Mouse (Mus musculus): ENCODE data around the gene Krtap31-2. TPM values are rescaled to one million over a fixed set of nuclear protein-coding genes. Genes with fewer than 3 reads are reported as not detected.

The Krtap31-2 gene
- total RNA-seq (2021), result not detected

DNA sequence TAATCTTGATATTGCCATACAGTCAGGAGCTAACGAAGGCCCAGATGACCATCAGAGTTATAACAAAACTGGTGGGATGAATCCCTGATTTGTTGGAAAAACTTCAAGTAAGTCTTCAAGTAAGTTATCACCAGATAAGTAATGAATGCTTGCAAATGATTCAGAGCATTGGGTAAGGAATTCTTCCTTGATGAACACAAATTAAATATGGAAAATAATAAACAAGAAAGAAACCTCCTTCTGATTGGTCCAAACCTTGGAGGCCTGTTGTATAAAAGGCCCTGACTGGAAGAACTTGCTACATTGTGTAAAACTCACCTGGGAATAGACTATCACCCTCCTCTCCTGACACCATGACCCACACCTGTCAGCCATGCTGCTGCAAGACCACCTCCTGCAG, at the start of gene Krtap31-2:
Gene Krtap31-2 (plus strand): TSS at position 301 of the 400 bp plus-strand sequence.
- no peak for DNase-seq

DNA sequence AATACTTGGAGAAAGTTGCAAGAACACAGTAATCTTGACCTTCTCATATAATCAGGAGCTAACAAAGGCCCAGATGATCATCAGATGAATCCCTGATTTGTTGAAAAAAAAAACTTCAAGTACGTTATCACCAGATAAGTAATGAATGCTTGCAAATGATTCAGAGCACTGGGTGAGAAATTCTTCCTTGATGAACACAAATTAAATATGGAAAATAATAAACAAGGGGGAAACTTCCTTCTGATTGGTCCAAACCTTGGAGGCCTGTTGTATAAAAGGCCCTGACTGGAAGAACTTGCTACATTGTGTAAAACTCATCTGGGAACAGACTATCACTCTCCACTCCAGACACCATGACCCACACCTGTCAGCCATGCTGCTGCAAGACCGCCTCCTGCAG, 28.5 kb upstream of the Krtap31-2 start, which contains the start of gene Krtap31-1:
Gene Krtap31-1 (plus strand): TSS at position 301 of the 400 bp plus-strand sequence.
- no peak for DNase-seq

DNA sequence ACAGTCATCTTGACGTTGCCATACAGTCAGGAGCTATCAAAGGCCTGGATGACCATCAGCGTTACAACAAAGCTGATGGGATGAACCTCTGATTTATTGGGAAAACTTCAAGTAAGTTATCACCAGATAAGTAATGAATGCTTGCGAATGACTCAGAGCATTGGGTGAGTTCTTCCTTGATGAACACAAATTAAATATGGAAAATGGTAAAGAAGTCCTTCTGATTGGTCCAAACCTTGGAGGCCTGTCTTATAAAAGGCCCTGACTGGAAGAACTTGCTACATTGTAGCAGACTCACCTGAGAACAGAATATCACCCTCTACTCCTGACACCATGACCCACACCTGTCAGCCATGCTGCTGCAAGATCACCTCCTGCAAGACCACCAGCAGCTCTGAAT, 21.6 kb upstream of the Krtap31-2 start, which contains the start of gene Gm11565:
Gene Gm11565 (plus strand): TSS at position 301 of the 400 bp plus-strand sequence.
- no peak for DNase-seq

GRCm38 (mm10) chr11:99937751-99938264, 1.7 kb downstream of the Krtap31-2 start:
- no peak for DNase-seq

DNA sequence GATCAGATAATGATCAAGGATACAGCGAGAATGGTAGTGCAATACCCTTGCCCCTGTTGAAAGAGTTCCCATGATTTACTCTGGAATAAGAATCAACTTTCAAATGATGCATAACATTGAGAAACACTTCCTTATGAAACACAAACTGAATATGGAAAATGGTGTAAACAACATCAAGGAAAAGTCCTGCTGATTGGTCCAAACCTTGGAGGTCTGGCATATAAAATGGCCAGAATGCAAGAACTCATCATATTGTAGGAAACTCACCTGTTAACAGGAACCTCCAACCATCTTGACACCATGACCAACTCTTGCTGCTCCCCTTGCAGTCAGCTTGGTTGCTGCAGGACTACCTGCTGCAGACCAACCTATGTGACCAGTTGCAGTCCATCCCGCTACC, 12.1 kb downstream of the Krtap31-2 start, which contains the start of gene Krtap9-5:
Gene Krtap9-5 (plus strand): TSS at position 301 of the 400 bp plus-strand sequence.
- no peak for DNase-seq

GRCm38 (mm10) chr11:99964213-99964612, 28.1 kb downstream of the Krtap31-2 start:
- no peak for DNase-seq

DNA sequence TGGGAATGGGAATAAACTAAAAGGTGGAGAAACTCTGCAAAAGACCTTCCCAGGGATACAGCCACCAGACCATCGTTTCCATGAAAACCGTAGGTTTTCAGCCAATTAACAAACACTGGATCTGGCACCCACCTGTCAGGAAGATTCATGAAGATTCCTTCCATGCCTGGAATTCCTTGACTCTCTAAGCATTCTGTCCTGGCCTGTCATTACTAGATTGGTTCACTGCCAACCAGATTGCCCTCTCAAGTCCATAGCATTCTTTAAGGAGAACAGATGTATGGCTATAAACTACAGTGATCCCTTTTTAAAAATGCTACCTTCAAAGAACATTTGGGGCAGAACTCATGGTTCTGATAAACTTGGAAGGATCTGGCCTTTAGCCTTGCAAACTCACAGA, 29.9 kb downstream of the Krtap31-2 start:
- no peak for DNase-seq

DNA sequence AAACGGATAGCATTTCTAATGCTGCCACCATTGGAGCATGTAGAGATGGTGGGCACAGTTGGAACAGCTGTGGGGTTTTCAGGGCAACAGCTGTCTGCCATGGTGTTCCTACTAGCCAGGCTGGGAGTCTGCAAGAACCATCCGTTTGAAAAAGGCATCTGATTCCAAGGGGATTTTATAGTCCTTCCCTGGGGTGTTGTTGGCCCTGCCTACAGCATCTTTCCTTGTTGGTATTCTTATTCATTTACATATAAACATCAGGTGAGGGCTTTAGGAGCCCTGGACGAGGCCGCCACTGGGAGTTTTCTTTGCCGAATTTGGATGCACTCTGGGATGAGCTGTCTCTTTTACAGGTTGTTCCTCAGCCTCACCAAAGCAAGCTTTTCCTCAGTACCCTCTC, 42.9 kb downstream of the Krtap31-2 start, which contains the start of gene Krtap29-1:
Gene Krtap29-1 (minus strand): TSS at position 101 of the 400 bp plus-strand sequence.
- no peak for DNase-seq

DNA sequence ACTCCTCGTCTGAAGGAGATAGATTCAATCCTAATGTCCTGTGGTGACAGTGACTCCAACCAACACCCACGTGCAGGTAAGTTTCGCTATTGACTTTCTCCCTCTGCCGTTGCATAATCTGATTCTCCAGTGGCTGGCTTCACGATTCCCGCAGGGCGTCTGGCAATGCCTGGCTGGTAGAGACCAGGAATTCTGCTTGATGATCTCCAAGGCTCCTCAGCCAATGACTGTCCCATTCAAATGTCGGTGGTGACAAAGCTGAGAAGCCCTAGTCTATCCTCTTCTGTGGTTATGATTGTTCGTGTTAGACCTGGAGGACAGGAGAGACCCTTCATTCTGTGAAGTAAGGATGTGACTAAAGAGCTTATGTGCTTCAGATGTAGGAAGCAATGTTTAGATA, 46.6 kb downstream of the Krtap31-2 start:
- DNase-seq, result no peak

DNA sequence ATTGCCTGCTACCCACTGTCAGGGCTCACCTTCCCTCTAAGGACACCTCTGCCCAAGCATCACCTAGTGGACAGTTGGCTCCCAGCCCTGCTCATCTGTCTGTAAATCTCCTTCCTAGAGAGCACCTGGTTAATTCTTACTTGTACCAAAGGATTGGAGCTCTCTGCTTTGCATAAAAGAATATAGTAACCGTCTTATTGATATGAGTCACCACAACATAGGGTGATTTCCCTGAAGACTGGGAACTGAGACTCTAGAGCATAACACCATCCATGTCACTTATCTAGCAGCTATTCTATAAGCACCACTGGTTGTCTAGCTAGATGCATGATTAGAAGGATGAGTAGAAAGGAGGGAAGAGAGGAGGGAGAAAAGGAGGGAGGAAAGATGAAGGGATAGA, 47.4 kb downstream of the Krtap31-2 start:
- DNase-seq, result no peak

GRCm38 (mm10) chr11:99985291-99986092, 49.4 kb downstream of the Krtap31-2 start:
- DNase-seq, result peak; percentile 27 to 41

GRCm38 (mm10) chr11:99986180-99986647, 50.1 kb downstream of the Krtap31-2 start, which contains the start of gene Krtap16-1:
Krtap16-1 (minus strand) TSS chr11:99986597.
- no peak for DNase-seq

Other genes with a start within 250 kb of the Krtap31-2 start
- not detected for gene Gm14190, start 245.6 kb upstream of the Krtap31-2 start, total RNA-seq (2021)
- gene Gm14180, start 202.0 kb upstream of the Krtap31-2 start, total RNA-seq (2021), result not detected
- gene Gm11595, start 163.4 kb upstream of the Krtap31-2 start, total RNA-seq (2021), result not detected
- gene Krtap4-8, start 155.6 kb upstream of the Krtap31-2 start, total RNA-seq (2021), result not detected
- gene Krtap4-9, start 151.1 kb upstream of the Krtap31-2 start, total RNA-seq (2021), result not detected
- gene Gm11596, start 142.8 kb upstream of the Krtap31-2 start, total RNA-seq (2021), result not detected
- gene Gm11569, start 137.4 kb upstream of the Krtap31-2 start, total RNA-seq (2021), result not detected
- gene Gm11554, start 131.8 kb upstream of the Krtap31-2 start, total RNA-seq (2021), result not detected
- gene Krtap4-13, start 126.4 kb upstream of the Krtap31-2 start, total RNA-seq (2021), result not detected
- gene Gm11564, start 120.6 kb upstream of the Krtap31-2 start, total RNA-seq (2021), result not detected
- not detected for gene 2300003K06Rik, start 98.2 kb upstream of the Krtap31-2 start, total RNA-seq (2021)
- not detected for gene Krtap4-16, start 84.7 kb upstream of the Krtap31-2 start, total RNA-seq (2021)
- gene Gm11568, start 78.4 kb upstream of the Krtap31-2 start, total RNA-seq (2021), result not detected
- not detected for gene Gm11559, start 71.8 kb upstream of the Krtap31-2 start, total RNA-seq (2021)
- gene Krtap9-1, start 62.9 kb upstream of the Krtap31-2 start, total RNA-seq (2021), result not detected
- gene Gm11567, start 57.1 kb upstream of the Krtap31-2 start, total RNA-seq (2021), result not detected
- gene Krtap31-1, start 28.4 kb upstream of the Krtap31-2 start, total RNA-seq (2021), result not detected
- gene Gm11565, start 21.5 kb upstream of the Krtap31-2 start, total RNA-seq (2021), result not detected
- not detected for gene Krtap9-5, start 12.2 kb downstream of the Krtap31-2 start, total RNA-seq (2021)
- not detected for gene Krtap29-1, start 42.8 kb downstream of the Krtap31-2 start, total RNA-seq (2021)
- gene Krtap16-1, start 50.3 kb downstream of the Krtap31-2 start, total RNA-seq (2021), result not detected
- gene Krtap17-1, start 57.7 kb downstream of the Krtap31-2 start, total RNA-seq (2021), result not detected
- gene Krt33a, start 79.9 kb downstream of the Krtap31-2 start, total RNA-seq (2021), result not detected
- not detected for gene Krt33b, start 93.6 kb downstream of the Krtap31-2 start, total RNA-seq (2021)
- gene Krt34, start 105.3 kb downstream of the Krtap31-2 start, total RNA-seq (2021), result not detected
- not detected for gene Krt31, start 114.3 kb downstream of the Krtap31-2 start, total RNA-seq (2021)
- gene Krt32, start 151.9 kb downstream of the Krtap31-2 start, total RNA-seq (2021), result not detected
- gene Krt35, start 159.9 kb downstream of the Krtap31-2 start, total RNA-seq (2021), result not detected
- not detected for gene Krt36, start 169.3 kb downstream of the Krtap31-2 start, total RNA-seq (2021)
- gene Krt13, start 185.3 kb downstream of the Krtap31-2 start, total RNA-seq (2021), result not detected
- under 1 TPM; 0.23 to 0.40 TPM for gene Krt15, start 199.6 kb downstream of the Krtap31-2 start, total RNA-seq (2021)
- under 1 TPM; 0.23 to 0.52 TPM for gene Krt19, start 212.4 kb downstream of the Krtap31-2 start, total RNA-seq (2021)